Mouse (Mus musculus) hindbrain, postnatal 0 days (tissue): ENCODE measurements around the gene Opa3. TPM values are rescaled to one million over a fixed set of nuclear protein-coding genes. Genes with fewer than 3 reads are reported as not detected.
A peak's percentile ranks its signal among the peaks of the same experiment; 100 is the strongest.

Experiments used
- ATAC-seq: fragments of 200-750 bp; cut with Nextera tagmentation; 2 replicates; pipeline ENCODE4 v1.8.0; 2017; ENCODE audit warnings: mild to moderate bottlenecking, moderate TSS enrichment, moderate library complexity
- DNase-seq: peaks from one replicate; pipeline ENCODE4 v3.0.0-alpha.2; 2015; ENCODE audit warnings: low spot score
- H3K27ac ChIP-seq: fragments of 300-500 bp; sonication (generic); 2 replicates; pipeline ENCODE4 v1.5.1; 2014; ENCODE audit warnings: mild to moderate bottlenecking
- H3K27me3 ChIP-seq: fragments of 300-500 bp; sonication (generic); 2 replicates; pipeline ENCODE4 v1.6.1; 2014; ENCODE audit warnings: low read length, mixed read lengths; ENCODE audit not compliant: insufficient read depth
- H3K36me3 ChIP-seq: fragments of 300-500 bp; sonication (generic); 2 replicates; pipeline ENCODE4 v1.6.1; 2014; ENCODE audit warnings: low read length, mixed read lengths; ENCODE audit not compliant: insufficient read depth
- H3K4me1 ChIP-seq: fragments of 300-500 bp; sonication (generic); 2 replicates; pipeline ENCODE4 v1.6.1; 2014; ENCODE audit warnings: antibody characterized with exemption, low read length, mixed read lengths; ENCODE audit not compliant: insufficient read depth
- H3K4me2 ChIP-seq: fragments of 300-500 bp; sonication (generic); 2 replicates; pipeline ENCODE4 v1.6.1; 2014; ENCODE audit warnings: low read depth, mild to moderate bottlenecking, low read length, moderate library complexity, mixed read lengths
- H3K4me3 ChIP-seq: fragments of 300-500 bp; sonication (generic); 2 replicates; pipeline ENCODE4 v1.5.1; 2014; ENCODE audit warnings: low read length
- H3K9ac ChIP-seq: fragments of 300-500 bp; sonication (generic); replicated peaks from 2 replicates; pipeline ENCODE4 v1.6.1; 2014; ENCODE audit warnings: mild to moderate bottlenecking, low read length, moderate library complexity, mixed read lengths
- H3K9me3 ChIP-seq: fragments of 300-500 bp; sonication (generic); 2 replicates; pipeline ENCODE4 v1.6.1; 2016; ENCODE audit warnings: low read length, mixed read lengths
- CTCF ChIP-seq: IDR thresholded peaks from 2 replicates; pipeline ENCODE4 v1.5.1; 2016; ENCODE audit warnings: antibody characterized with exemption, control low read depth, low read depth
- WGBS: fragments of 180-500 bp; shearing (Covaris S2); extraction: QIAGEN DNeasy Blood & Tissue Kit; methylation state at CpG from one replicate; pipeline ENCODE4 v1.1.7; 2014; 5-methylcytosine and 5-hydroxymethylcytosine counted together
- polyA plus RNA-seq: library from polyadenylated mRNA; unstranded; fragments of >200 nt; fragmentation: Nextera tagmentation; extraction: Ambion mirVana; gene quantifications from 2 replicates; pipeline ENCODE4 v1.2.1, GENCODE M21; 2015
- total RNA-seq: library from RNA; depleted of rRNA; stranded (reverse); fragments of >200 nt; gene quantifications from 2 replicates; pipeline ENCODE4 v1.2.3, GENCODE M21; 2014

Gene Opa3
- total and polyA plus RNA-seq, 2 experiments from 2014 or later: 37.1 to 44.2 TPM

DNA sequence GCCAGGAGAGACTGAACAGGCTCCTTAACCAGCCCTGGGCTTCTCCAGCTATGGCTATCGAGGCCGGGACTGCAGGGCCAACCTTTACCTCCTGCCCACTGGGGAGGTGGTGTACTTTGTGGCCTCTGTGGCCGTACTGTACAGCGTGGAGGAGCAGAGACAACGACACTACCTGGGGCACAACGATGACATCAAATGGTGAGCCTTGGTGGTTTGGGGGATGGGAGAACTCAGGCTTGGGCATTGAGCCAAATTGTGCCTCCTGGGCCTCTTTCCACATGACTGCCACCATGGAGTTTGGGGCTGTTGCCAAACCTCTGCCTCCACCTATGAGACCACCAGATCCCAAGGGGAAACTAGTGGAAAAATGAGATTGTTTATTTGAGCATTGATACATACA is 43.4 kb upstream of the Opa3 start:
- DNase-seq: peak; percentile 63
- Histone ChIP-seq H3K4me3 (no peak overlapping the region), H3K9ac (0 out of 2 replicates have a peak overlapping the region, but pooled peaks have one; percentile 3), H3K4me1 (peaks cover 5% of the 10 kb centered on the region; the same call in 1 of the 2 replicates), H3K9me3 (no peaks in the 10 kb centered on the region), H3K27ac (peak overlapping the region; percentile 54; the same call in 1 of the 2 replicates), H3K36me3 (peaks cover 10% of the 10 kb centered on the region; the same call in 1 of the 2 replicates), H3K27me3 (0 out of 2 replicates have a peak, but pooled peaks cover 2% of the 10 kb centered on the region), H3K4me2 (no peak overlapping the region)
- ATAC-seq: 0 out of 2 replicates have a peak, but pooled peaks have one; percentile 33
- no peak for TF ChIP-seq CTCF
- WGBS: 33% methylated on average over 6 of the region's 6 CpGs

DNA sequence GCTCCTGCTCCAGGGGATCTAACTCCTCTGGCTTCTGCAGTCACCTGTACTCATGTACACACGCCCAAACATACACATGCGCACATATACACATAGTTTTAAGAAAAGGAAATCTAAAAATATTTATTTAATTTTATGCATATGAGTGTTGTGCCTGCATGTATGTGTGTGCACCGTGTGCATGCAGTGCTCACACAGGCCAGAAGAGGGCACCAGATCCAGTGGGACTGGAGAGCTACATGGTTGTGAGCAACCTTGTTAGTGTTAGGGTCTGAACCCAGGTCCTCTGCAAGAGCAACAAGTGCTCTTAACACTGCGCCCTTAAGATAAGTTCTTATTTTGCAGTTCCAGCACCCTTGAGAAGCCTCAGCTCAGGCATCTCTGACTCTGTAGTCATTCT is 33.5 kb upstream of the Opa3 start:
- Histone ChIP-seq H3K27me3 (no peaks in the 10 kb centered on the region), H3K27ac (no peak overlapping the region), H3K4me1 (no peaks in the 10 kb centered on the region), H3K36me3 (peaks cover 25% of the 10 kb centered on the region), H3K9me3 (no peaks in the 10 kb centered on the region), H3K4me2 (no peak overlapping the region), H3K4me3 (no peak overlapping the region), H3K9ac (no peak overlapping the region)
- DNase-seq (no peak), ATAC-seq (no peak)
- WGBS: 99% methylated on average over 4 of the region's 4 CpGs
- peak; percentile 49 for TF ChIP-seq CTCF

DNA sequence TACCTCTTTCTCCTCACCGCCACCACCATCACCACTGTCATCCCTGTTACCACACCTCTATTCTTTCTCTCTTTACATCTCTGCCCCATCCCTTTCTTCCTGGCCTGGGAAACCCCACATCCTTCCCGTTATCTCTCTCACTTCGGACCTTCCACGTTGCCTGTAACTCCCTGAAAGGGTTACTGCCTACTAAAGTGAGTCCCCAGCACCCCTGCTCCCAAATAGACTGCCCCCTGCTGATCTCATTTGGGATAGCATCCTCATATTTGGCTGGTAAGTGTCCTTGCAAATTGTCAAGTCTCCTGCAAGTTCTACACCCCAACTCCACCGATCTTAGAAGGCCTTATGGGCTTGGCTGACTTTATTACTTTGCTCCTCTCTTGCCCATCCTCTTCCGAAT is 31.5 kb upstream of the Opa3 start:
- ATAC-seq (no peak), DNase-seq (peak; percentile 48)
- Histone ChIP-seq H3K36me3 (peaks cover 27% of the 10 kb centered on the region), H3K4me1 (no peaks in the 10 kb centered on the region), H3K27me3 (no peaks in the 10 kb centered on the region), H3K4me3 (no peak overlapping the region), H3K9ac (no peak overlapping the region), H3K9me3 (no peaks in the 10 kb centered on the region), H3K4me2 (no peak overlapping the region), H3K27ac (no peak overlapping the region)
- TF ChIP-seq CTCF: peak; percentile 61
- 67% methylated on average over 6 of the region's 6 CpGs for WGBS

DNA sequence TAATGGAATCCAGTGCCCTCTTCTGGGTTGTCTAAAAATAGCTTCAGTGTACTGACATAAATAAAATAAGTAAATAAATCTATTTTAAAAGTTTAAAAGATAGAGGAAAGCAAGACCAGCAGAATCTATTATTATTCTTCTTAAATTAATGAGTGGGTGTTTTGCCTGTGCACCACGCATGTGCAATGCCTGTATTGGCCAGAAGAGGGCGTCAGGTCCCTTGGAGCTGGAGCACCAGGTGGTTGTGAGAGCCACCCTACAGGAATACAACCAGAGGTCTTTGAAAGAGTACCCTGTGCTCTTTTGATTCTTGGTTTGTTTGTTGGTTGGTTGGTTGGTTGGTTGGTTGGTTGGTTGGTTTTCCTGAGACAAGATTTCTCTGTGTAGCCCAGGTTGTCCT is 30.1 kb upstream of the Opa3 start:
- H3K27me3 ChIP-seq: no peaks in the 10 kb centered on the region
- H3K9me3 ChIP-seq: no peaks in the 10 kb centered on the region
- H3K4me3 ChIP-seq: no peak overlapping the region
- no peak overlapping the region for H3K27ac ChIP-seq
- peaks cover 27% of the 10 kb centered on the region; the same call in 1 of the 2 replicates for H3K36me3 ChIP-seq
- H3K9ac ChIP-seq: no peak overlapping the region
- DNase-seq: no peak
- no peak for ATAC-seq
- TF ChIP-seq CTCF: peak; percentile 63
- WGBS: 27% methylated on average over 2 of the region's 2 CpGs
- no peak overlapping the region for H3K4me2 ChIP-seq
- H3K4me1 ChIP-seq: no peaks in the 10 kb centered on the region

DNA sequence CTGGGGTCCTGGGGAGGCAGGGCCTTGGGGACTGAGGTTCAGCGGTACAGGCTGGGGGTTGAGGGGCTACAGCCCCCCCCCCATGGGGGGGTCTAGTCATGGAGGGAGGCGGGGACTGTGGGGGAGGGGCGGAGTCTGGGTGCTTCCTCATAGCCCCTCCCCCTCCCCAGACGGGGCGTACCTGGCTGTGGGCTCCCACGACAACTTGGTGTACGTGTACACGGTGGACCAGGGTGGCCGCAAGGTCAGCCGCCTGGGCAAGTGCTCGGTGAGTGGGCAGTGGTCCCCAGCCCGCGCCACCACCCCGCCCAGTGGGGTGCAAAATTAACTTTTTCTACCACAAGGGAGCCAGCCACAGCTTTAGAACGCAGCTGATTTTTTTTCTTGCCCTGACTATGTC is 26.5 kb upstream of the Opa3 start:
- no peak for ATAC-seq
- no peak overlapping the region for H3K27ac ChIP-seq
- no peaks in the 10 kb centered on the region for H3K9me3 ChIP-seq
- no peak overlapping the region for H3K9ac ChIP-seq
- no peak overlapping the region for H3K4me2 ChIP-seq
- no peaks in the 10 kb centered on the region for H3K27me3 ChIP-seq
- 75% methylated on average over 8 of the region's 15 CpGs for WGBS
- H3K4me3 ChIP-seq: no peak overlapping the region
- H3K4me1 ChIP-seq: no peaks in the 10 kb centered on the region
- DNase-seq: no peak
- no peak for TF ChIP-seq CTCF
- peaks cover 27% of the 10 kb centered on the region for H3K36me3 ChIP-seq

DNA sequence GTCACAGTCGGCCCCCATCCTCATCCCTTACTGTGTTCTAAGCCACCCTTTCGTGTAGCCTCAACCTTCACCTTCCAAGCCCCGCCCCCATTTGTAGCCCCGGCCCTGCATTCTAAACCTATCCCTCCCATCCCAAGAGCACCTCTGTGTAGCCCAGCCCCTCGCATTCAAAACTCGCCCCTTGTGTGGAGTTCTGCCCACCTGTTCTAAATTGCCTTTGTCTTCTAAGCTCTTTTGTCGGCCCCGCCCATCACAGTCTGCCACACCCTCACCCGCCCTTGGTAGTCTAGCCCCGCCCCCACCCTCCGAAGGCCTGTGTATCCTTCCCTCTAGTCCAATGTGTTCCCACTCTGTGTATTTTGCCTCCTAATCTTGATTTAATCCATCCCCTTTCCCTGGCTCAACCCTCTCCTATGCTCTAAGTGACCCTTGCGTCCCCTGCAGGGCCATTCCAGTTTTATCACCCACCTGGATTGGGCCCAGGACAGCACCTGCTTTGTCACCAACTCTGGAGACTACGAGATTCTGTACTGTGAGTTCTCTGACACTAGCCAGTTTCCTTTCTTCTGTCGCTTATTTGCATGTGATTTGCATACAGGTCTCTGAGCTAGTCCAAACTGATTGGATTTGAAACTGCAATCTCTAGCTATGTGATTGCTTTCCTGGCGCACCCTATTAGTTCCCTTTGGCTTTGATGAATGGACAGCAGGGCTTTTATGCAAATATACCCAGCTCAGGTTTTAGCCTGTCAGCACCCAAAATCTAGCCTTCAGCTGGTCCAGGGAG is 25.9 kb upstream of the Opa3 start:
- no peak for TF ChIP-seq CTCF
- H3K4me2 ChIP-seq: no peak overlapping the region
- 61% methylated on average over 15 of the region's 15 CpGs for WGBS
- DNase-seq (no peak), ATAC-seq (no peak)
- no peak overlapping the region for H3K9ac ChIP-seq
- H3K4me1 ChIP-seq: no peaks in the 10 kb centered on the region
- H3K27me3 ChIP-seq: no peaks in the 10 kb centered on the region
- no peak overlapping the region for H3K27ac ChIP-seq
- peaks cover 24% of the 10 kb centered on the region for H3K36me3 ChIP-seq
- H3K9me3 ChIP-seq: no peaks in the 10 kb centered on the region
- H3K4me3 ChIP-seq: no peak overlapping the region

DNA sequence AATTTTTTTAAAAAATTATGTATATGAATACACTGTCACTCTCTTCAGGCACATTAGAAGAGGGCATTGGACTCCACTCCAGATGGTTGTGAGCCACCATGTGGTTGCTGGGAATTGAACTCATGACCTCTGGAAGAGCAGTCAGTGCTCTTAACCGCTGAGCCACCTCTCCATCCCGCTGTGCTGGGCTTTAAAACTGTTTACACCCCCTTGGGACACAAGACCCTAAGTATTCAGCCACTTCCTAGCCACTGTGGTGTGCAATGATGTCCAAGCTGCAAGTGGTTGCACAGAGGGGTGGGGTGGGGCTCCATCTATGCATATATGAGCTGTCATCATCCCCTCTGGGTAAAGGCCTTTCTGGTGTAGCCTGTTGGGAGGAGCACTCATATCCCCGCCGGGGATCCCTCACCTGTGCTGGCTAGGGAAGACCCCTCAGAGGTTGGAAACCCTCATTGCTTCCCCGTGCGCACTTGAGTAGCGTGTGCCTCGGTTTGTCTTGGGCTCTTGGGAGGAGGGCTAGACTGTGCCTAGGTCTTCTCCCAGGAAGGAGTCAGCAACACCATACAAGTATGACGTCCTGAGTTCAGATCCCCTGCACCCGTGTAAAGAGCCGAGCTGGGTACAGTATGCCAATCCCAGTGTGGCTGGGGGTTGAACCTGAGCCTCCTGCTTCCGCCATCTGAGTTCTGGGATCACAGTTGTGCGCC is 19.8 kb upstream of the Opa3 start:
- Histone ChIP-seq H3K27me3 (no peaks in the 10 kb centered on the region), H3K9ac (no peak overlapping the region), H3K9me3 (no peaks in the 10 kb centered on the region), H3K4me1 (no peaks in the 10 kb centered on the region), H3K36me3 (peaks cover 10% of the 10 kb centered on the region), H3K4me3 (no peak overlapping the region), H3K4me2 (no peak overlapping the region), H3K27ac (no peak overlapping the region)
- no peak for DNase-seq
- no peak for TF ChIP-seq CTCF
- WGBS: 81% methylated on average over 13 of the region's 13 CpGs
- no peak for ATAC-seq
